Mouse (Mus musculus): ENCODE measurements around the gene Plin2. TPM values are rescaled to one million over a fixed set of nuclear protein-coding genes. Genes with fewer than 3 reads are reported as not detected.
A peak's percentile ranks its signal among the peaks of the same experiment; 100 is the strongest.
"Not testable (repeated sequence)": the region's sequence is repeated elsewhere in the genome, so short reads cannot be mapped to it uniquely, and the experiment has no call there.

The Plin2 gene
- total RNA-seq, 2 experiments from 2014 or later: 16.3 to 16.4 TPM

DNA sequence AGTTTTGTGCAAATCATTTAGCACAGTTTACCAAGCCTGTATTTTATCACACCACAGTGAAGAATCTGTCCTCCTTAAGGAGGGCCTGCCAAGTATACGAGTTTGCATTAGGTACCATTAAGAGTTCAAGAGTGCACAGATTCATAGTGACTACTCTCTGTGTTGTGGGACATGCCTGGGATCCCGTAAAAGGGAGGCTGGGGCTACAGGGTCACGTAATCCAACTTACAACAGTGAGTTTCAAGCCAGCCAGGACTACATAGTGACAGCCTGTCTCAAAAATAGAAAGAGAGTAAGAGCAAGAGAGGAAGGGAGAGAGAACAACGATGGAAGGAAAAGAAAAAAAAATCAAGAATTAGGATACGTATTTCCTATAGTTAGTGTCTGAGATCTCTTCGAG lies 14.9 kb upstream of the Plin2 start:
- DNase-seq (ENCODE audit: low spot score in 2 of 2): no peak

DNA sequence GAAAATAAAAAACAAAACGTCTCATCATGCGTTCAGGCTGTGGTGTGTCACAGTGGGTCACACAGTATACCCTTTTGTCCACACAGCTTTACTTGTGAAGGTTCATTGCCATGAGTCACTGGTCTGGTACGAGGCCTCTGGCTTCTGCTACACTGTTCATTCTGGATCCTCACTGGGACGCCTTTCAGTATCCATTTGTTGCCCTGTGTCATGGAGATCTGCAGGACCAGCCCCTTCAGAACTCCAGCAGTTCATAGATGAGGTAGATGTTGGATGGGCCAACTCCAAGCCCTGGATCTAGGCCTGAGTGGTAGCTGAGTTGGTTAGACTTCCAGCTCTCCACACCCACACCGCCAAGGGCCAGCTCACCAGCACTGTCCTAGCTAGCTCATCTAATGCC lies 13.9 kb upstream of the Plin2 start:
- DNase-seq (ENCODE audit: low spot score in 2 of 2): no peak

DNA sequence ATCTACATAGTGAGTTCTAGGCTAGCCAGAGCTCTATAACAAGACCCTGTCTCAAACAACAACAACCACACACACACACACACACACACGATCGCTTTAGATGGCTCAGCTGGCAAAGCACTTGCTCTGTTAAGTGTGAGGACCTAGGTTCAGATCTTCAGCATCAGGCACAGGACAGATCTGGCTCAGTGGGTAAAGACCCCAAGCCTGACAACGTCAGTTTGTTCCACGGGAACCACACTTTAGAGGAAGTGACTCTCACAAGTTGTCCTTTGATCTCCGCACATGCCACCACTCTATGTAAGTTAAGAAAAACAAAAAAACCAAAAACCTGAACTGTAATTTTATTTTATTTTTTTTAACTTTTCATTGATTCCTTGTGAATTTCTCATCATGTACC lies 13.4 kb upstream of the Plin2 start:
- DNase-seq (ENCODE audit: low spot score in 2 of 2): no peak

- no peak for DNase-seq (ENCODE audit: low spot score in 2 of 2)
Measured at GRCm38 (mm10) chr4:86681846-86682245, 12.0 kb upstream of the Plin2 start.

GRCm38 (mm10) chr4:86681421-86681820 lies 11.6 kb upstream of the Plin2 start:
- no peak for DNase-seq (ENCODE audit: low spot score in 2 of 2)

DNA sequence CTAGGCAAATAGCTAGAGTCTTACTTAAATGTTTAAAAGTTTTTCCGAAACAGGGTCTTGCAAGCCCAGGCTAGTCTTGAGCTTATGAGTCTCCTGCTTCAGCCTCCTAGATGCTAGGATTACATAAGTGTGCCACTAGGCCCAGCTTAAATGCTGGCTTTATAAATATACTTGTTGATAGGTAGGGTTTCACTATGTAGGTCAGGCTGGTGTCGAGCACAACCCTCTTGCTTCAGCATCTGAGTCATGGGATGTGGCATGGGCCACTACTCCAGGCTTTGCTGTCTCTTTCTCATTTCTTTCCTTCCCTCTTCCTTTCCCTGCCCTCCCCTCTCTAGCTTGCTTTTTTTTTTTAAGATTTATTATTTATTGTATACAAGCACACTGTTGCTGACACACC lies 9.8 kb upstream of the Plin2 start:
- no peak for DNase-seq (ENCODE audit: low spot score in 2 of 2)

GRCm38 (mm10) chr4:86676756-86677155 lies 6.9 kb upstream of the Plin2 start:
- DNase-seq (ENCODE audit: low spot score in 2 of 2): no peak

GRCm38 (mm10) chr4:86674739-86675138 lies 4.9 kb upstream of the Plin2 start:
- DNase-seq (ENCODE audit: low spot score in 2 of 2): not testable (repeated sequence)

DNA sequence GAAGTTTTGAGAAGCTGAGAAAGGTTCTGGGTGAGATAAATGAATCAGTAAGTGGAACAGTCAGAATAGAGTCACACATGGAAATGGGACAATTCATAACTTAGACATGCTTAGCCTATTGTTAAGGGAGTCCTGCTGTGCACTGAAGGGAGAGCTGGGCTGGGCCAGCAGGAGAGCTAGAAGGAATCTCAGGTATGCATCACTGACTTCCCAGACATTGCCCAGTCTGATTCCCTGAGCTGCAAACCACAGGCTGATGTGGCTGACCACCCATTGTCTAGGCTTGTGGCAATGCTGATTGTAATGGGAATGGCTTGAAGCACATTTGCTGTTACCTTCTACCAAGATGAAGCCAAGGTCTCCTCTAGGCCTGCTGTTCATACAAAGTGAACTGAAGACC lies 4.3 kb upstream of the Plin2 start:
- DNase-seq (ENCODE audit: low spot score in 2 of 2): not testable (repeated sequence)

- DNase-seq (ENCODE audit: low spot score in 2 of 2): no peak
Measured at GRCm38 (mm10) chr4:86672450-86672849, 2.6 kb upstream of the Plin2 start.

DNA sequence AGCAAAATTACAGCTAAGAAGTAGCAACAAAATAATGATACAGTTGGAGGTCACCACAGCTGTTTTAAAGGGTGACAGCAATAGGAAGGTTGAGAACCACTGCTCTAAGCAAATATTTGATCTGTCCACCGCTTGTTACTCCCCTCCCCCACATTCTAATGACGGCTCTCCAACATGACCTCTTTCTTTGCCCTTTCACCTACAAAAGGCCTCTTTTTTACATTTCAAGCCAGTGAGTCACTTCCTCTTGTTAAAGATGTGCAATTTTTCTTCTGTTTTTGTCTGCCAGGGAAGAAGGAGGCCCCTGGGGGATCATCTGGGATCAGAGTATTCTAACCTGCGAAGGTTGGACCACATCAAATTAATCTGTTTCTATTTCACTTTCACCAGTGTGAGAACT lies 1.9 kb upstream of the Plin2 start:
- DNase-seq (ENCODE audit: low spot score in 2 of 2): no peak

- no peak for DNase-seq (ENCODE audit: low spot score in 2 of 2)
Measured at GRCm38 (mm10) chr4:86670582-86671306, 884 bp upstream of the Plin2 start.

- DNase-seq (ENCODE audit: low spot score in 2 of 2): not testable (repeated sequence)
Measured at GRCm38 (mm10) chr4:86669241-86669753, 563 bp downstream of the Plin2 start.

DNA sequence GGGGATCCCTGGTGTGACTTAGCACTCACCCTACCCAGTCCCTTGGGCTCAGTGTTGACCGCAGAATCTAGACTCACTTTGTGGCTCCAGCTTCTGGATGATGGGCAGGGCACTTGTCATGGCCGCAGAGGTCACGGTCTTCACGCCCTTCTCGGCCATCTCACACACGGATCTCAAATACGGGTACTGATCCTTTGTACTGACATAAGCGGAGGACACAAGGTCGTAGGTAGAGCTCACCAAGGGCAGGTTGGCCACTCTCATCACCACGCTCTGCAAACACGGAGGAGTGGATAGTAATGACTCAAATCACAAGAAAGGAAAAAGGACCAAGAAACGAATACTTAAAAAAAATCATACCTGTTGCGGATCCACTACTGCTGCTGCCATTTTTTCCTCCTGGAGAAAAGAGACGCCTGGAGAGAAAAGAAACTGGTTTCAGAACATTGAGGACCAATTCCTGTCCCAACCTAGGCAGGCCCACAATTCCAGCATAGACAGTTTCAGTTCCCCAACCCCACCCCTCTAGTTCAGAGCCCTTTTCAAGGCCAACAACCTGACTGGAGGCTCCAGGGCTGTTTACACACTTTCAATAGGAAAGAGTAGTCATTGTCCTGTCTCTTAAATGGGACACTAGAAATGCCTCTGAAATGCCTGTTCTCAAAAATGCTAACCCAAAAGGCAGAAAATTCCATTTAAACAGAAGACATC lies 1.4 kb downstream of the Plin2 start:
- no peak for DNase-seq (ENCODE audit: low spot score in 2 of 2)

GRCm38 (mm10) chr4:86665596-86665995 lies 4.3 kb downstream of the Plin2 start:
- no peak for DNase-seq (ENCODE audit: low spot score in 2 of 2)

DNA sequence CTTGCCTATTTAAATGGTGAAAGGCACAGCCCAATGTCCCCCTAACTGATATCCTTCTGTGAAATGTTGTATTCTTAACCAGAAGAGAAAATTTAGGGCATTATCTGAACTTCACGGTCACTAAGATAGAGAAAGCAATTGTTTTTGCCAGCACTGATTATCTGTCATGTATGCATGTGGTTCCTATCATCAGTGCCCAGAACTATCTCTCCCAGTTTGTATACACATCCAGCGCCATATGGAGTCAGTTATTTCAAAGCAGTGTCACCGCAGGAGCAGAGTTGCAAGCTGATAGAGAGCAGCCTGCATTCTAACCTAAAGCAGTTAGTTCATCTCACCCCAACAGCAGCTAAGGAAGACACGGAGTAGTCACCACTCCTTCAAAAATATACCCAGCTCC lies 5.9 kb downstream of the Plin2 start:
- no peak for DNase-seq (ENCODE audit: low spot score in 2 of 2)

DNA sequence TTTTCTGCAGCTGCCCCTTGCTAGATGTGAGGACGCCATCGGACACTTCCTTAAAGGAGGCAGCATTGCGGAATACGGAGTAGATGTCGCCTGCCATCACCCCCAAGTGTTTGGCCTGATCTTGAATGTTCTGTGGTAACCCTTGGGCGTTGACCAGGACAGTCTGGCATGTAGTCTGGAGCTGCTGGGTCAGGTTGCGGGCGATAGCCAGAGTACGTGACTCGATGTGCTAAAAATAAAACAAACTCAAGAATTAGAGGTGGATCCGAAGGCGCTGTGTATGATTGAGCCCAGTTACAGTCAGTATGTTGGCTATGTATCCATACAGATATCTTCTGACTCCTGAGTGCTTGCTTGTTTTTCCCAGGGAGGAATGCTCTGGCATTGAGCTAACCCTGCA lies 12.7 kb downstream of the Plin2 start:
- no peak for DNase-seq (ENCODE audit: low spot score in 2 of 2)

DNA sequence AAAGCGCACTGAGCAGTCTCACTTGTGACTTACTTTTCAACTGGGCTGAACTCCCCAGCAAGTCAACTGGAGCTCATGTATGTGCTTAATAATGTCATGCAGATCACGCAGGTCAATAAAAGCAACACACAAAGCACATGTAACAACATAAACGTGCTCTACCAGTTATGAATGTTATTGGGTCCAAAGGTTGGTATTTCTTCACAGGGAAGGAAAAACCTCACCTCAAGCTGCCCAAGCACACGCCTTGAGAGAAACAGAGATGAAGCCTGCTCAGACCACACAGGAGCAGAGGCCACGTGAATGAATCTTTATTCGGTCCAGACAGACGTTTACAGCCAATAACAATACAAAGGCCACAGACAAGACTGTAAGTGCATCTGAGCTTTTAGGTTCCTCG lies 13.4 kb downstream of the Plin2 start:
- not testable (repeated sequence) for DNase-seq (ENCODE audit: low spot score in 2 of 2)

GRCm38 (mm10) chr4:86651686-86652384 lies 18.0 kb downstream of the Plin2 start:
- no peak for DNase-seq (ENCODE audit: low spot score in 2 of 2)

GRCm38 (mm10) chr4:86648394-86648793 lies 21.5 kb downstream of the Plin2 start:
- DNase-seq (ENCODE audit: low spot score in 2 of 2): not testable (repeated sequence)

DNA sequence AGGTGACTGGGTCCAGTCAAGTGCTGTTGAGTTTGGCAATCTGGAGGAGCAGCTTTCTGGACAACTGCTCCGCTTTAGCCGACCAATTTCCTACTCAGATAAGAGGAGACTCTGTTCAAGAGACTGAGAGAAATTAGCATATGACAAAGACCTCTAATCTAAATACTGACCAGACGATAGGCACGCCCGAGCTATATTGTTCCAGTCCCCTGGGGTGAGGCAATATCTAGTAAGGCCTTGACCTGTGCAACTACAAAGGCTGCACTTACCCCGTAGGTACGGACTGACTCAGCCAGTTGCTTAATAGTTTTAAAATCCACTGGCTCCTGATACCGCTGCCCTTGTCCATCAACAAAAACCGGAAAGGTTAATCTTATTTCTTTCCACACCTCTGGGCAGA lies 32.3 kb downstream of the Plin2 start:
- not testable (repeated sequence) for DNase-seq (ENCODE audit: low spot score in 2 of 2)

GRCm38 (mm10) chr4:86634873-86635272 lies 35.0 kb downstream of the Plin2 start:
- DNase-seq (ENCODE audit: low spot score in 2 of 2): peak in 1 of 2 experiments; percentile 7

All from layer of hippocampus, adult 18-20 months (tissue).